Mouse (Mus musculus) urinary bladder, postnatal 36 days (tissue): ENCODE results near the gene Dnajb9.
"Not testable (repeated sequence)": the region's sequence is repeated elsewhere in the genome, so short reads cannot be mapped to it uniquely, and the experiment has no call there.

ENCODE experiments used
- DNase-seq, 2 experiments: peaks; one replicate each; pipeline ENCODE4 v3.0.0; 2022; ENCODE audit warnings: low spot score in 2 of 2, mixed read lengths in 1 of 2

Gene Dnajb9

DNA sequence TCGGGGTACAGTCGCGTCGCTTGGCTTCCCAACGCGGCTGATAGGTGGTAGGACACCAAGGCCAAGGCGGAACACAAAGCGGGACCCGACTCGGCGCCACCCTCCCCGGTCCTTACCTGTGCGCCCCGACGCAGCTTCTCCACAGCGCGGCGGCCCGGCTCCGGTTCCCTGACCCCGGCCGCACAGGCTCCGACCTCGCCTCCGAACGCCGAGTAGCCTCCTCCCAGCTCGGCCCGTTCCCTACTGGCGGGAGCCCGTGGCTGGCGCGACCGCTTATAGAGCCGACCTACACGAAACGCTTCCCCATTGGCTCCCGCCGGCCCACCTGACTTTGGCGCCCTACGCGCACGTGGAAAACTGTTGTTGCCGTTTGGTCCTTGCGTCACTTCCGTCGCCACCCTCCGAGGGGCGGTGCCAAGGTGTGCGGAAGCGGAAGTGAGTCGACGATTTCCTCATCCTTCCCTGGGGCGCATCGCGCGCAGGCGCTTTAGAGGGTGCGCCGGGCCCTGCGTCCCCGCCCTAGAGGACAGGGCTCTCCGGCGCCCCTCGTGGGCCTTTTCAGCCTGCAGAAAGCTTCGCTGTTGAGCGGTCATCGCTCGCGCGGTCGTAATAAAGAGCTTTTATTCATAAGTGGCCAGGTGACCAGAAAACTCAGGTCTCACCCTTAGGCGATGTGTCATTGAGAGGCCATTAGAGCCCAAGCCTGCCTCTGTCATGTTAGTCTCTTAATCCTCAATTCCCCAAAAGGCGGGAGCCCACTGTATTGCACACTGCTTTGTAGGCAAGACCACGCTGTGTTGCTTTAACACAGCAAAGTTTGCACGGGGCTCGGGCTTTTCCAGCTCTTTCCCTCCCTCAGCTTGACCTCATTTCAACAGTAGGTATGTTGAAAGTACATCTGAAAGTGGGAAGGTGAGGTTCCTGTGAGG, at the start of gene Dnajb9:
Dnajb9 (minus strand) TSS at position 503 of the 929 bp plus-strand sequence.
- DNase-seq = peak; percentile 99 to 100

DNA sequence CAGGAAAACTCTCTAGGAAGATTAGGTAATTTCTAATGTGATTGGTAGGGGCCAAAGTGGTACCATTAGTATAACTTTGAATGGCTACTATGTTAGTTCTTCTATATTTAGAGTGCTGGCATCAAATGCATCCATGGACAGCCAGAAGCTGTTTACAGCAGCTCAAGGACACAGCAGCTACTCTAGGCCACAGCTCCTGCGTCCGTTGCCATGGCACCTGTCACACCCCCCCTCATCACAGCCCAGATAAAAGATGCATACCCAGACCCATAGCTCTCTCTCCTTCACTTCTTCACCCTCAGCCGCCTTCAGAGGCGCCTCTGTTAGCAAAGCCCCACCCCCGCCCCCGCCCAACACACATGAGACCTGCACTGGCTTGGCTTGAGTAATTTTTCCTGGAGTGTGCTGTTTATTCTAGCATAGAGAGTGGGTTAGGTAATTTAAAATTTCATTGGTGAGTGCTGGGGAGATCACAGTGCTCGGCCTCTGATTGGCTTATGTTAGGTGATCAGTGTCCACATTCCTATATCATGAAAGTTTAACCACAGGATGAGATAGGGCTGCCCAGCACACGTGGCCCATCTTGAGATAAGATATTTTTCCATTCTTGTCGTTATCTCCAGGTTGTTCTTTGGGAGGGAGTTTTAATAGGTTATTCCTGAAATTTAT, 38.3 kb upstream of the Dnajb9 start:
- DNase-seq = no peak

DNA sequence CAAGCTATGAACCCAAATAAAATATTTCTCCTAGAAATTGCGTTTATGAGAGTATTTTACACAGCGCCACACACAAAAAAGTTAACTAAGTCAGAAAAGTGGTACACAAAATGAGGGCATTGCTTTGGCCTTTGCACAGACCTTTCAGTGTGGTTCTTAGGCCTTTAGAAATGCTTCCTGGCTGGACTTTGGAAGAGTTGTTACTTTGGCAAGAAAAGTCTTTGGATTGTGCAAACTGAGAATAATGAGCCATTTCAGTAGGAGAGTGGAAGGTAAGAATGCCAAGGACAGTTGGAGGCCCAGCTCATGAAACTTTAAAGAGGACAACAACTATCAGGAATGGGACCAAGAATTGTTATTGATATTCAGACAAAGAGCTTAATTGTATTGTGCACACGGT, 35.6 kb upstream of the Dnajb9 start:
- DNase-seq = no peak

DNA sequence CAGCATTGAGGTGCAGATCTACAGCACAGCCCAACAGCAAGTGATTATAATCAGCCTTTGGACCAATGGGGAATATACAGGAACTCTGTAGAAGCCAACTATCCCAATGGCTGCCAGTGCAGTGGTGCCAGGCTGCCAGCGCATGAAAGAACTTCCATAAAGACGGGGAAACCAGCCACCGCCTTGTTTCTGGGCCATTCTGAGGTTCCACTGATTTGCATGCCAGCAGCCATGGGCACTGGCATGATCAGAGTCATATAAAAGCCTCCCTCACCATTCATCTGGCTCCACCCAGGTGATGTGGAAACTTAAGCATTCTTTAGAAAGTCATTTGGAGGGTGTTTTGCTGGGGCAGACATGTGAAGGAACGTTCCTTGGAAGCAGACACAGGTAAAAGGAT, 32.3 kb upstream of the Dnajb9 start:
- no peak for DNase-seq

DNA sequence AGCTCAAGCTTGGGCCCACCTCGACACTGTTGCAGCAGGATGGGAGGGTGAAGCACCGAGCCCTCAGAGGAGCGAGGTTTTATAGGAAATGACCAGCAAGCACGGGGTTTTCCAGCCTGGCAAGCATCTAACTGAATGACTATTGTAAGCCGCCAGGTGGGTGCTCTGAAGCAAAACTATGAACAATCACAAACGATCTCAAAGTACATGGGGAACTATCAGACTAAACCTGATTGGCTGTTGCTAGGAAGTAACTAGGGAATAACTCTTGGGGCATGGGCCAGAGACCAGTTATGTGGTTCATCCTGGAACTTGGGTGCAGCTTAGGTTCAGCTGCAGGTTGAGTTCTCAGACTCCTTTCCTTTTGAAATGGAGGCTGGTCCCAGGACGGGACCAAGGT, 31.0 kb upstream of the Dnajb9 start:
- no peak for DNase-seq

DNA sequence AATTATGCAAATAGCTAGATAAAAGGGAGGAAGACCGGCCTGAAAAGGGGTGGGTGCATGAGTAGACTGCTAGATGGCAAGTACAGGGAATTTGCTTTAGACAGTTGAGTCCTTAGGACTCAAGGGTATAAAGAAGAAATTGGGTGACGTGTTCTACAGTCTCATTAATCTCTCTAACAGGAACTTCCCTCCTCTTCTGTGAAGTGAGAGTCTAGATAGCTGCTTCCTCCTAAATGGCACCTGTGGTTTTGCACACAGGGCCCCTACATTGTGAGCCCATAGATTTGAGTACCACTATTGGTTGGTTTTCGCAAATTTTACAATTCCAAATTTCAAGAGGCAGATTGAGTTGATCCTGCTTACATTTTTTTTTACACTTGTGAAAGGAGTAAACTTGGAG, 14.5 kb upstream of the Dnajb9 start:
- no peak for DNase-seq

DNA sequence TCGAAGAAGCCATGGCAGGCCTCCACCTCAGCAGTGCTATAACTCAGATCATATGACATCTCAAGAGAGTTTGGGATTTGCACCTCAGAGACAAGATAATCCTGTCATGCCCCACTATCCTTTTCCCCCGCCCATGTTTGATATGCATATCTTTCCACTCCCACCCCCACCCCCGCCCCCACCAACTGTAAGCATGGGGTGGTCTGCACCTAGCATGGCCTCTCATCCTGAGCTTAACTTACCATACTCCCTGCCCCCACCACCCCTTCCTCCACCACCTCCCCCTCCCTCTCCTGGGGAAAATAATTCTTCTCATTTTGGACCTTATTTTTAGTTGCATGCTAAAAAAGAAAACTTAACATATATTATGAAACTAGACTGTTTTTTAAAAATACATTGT, 12.9 kb upstream of the Dnajb9 start:
- DNase-seq = no peak

DNA sequence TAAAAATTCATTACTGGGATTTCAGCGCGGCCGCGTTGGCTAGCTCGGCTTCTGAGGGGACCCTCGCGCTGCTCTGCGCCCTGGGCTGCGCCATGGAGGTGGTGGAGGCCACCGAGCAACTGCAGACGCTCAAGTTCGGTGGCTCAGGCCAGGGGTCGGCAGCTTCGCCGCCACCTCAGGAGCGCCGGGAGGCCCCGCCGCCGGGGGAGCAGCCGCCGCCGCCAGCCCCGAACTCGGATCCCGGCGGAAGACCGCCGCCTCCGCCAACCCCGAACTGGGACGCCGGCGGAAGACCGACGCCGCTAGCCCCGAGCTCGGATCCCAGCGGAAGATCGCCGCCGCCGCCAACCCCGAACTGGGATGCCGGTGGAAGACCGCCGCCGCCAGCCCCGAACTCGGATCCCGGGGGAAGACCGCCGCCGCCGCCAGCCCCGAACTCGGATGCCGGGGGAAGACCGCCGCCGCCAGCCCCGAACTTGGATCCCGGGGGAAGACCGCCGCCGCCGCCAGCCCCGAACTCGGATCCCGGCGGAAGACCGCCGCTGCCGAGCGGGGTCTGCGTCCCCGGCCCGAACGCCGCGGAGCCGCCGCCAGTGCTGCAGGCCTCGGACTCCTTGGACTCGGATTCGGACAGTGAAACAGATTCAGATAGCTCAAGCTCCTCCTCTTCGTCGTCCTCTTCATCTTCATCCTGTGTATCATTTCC, 11.7 kb upstream of the Dnajb9 start:
- DNase-seq = peak; percentile 10 to 15

DNA sequence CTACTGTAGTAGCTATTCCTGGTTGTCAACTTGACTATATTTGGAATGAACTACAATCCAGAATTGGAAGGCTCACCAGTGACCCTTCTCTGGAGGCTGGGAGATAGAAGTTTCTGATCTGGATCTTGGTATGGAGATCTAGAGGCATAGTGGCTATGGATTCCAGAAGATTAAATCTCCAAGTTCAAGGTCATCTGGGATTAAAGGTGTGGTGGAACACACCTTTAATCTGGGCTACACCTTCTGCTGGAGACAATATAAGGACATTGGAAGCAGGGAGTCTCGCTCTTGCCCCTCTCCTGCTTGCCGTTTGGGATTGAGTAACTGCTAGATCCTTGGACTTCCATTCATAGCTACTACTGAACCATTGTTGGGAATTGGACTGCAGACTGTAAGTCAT, 10.9 kb upstream of the Dnajb9 start, which contains the start of gene Pnpla8:
Pnpla8 (plus strand) TSS at position 301 of the 400 bp plus-strand sequence.
- DNase-seq = not testable (repeated sequence)

DNA sequence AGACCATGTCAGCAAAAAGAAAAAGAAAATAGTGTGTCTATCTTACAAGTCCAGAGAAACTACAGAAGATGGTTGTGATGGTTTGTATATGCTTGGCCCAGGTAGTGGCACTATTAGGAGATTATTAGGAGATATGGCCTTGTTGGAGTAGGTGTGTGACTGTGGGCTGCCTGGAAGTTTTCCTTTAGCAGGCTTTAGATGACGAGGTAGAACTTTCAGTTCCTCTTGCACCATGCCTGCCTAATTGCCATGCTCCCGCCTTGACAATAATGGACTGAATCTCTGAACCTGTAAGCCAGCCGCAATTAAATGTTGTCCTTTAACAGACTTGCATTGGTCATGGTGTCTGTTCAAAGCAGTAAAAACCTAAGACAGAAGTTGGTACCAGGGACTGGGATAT, 1.4 kb upstream of the Dnajb9 start:
- no peak for DNase-seq

DNA sequence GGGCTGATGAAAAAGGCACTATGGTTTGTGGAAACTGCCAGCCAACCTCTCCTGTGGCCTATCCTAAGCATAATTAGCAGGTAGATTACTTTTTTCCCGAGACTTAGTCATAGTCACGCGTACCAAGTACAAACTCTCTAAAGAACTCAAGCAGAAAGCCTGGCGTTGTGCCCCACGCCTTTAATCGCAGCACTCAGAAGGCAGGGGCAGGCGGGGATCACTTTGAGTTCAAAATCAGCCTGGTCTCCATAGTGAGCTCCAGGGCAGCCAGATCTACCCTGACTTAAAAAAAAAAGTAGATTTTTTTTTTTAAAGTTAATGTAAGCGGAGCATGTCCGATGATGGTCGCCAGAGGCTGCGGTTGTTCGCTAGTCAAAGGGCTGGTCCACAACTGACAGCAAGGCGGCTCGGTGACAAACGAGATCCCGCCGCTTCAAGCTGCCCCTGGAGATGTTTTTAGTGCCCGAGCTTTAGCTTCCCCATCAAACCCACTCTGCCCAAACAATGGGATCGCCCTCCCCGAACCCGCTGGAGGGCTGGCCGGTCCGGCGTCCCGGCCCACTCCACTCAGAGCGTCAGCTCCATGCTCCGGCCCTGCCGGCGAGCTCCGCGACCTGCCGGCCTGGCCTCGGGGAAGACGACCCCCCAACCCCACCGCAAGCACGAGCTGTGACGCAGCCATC, 844 bp downstream of the Dnajb9 start:
- peak in 1 of 2 experiments; percentile 42 for DNase-seq

DNA sequence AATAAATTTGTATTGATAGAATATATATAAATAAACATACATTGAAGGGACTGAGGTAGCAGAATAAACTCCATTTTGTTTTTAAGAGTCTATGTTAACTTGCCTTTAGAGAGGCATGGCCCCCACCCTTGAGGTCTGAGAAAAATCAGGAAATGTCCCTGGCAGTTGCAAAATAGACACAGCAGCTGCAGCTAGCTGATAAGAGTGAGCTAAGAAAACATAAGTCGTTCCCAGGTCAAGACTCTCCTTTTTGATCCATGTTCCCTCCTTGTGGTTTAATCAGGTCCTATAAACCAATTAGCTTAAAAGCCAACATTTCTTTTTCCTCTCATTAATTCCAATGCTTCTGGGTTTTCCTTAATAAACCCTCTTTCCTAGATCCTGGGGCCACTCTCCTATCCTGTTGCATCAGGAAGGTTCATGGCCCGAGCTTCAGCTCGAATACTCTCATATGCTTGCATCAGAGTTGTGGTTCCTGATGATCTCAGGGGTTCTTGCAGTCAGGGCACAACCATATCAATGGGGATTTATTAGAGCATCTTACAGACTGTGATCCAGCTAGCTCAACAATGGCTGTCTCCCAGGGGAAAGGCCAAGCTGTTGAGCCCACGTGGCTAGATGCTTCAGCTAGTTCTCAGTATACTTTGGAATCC, 12.1 kb downstream of the Dnajb9 start:
- no peak for DNase-seq

DNA sequence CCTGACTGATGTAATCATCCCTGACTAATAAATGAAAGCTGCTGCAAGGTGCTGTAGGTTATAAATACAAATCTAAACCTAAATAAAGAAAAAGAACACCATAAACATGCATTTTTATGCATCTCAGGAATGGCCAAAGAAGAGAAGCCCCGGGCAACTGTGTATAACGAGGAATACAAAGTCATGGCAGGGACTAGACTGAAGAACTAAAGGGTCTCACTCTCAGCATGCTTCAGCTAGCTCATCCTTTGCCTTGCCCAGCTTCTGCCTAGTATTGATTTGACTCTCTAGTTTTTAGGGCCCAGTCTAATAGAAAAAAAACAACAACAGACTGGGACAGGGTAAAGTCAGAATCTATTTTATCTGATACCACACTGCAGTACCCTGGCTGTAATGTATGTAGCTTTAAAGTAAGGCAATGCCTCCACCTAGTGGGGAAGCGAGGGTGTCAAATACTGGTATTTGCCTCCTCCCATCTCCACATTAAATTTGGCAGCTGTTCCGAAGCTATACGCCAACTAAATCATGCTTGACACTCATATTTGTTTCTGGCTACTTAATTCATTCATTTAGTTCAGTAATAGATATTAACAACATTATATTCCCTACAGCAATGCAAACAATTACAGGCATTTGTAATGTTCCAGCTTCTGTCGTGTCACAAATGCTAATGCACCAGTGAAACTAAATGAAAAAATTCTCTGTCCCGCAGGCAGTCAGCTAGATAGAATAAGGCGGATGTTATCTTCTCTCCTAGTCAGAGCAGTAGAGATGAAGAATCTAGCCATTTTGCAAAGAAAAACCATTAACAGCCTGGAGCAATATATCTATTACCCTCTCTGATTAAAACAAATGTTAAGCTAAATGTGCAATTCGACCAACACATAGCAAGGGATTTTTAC, 28.8 kb downstream of the Dnajb9 start:
- DNase-seq = peak in 1 of 2 experiments; percentile 4

DNA sequence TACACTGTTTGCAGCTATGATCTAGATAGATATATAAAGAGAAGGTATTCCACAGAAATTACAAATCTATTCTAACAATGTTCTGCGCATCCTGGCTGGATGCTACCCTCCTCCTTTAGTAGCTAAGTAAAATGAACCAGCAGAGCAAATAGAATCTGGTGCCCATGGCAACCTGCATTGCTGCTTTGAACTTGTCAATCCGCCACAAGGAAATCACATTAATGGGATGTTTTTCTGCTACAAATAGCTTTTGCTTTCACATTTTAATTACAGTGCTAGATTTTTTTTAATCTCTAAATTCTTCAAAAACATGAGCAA, 33.1 kb downstream of the Dnajb9 start:
- DNase-seq = no peak

DNA sequence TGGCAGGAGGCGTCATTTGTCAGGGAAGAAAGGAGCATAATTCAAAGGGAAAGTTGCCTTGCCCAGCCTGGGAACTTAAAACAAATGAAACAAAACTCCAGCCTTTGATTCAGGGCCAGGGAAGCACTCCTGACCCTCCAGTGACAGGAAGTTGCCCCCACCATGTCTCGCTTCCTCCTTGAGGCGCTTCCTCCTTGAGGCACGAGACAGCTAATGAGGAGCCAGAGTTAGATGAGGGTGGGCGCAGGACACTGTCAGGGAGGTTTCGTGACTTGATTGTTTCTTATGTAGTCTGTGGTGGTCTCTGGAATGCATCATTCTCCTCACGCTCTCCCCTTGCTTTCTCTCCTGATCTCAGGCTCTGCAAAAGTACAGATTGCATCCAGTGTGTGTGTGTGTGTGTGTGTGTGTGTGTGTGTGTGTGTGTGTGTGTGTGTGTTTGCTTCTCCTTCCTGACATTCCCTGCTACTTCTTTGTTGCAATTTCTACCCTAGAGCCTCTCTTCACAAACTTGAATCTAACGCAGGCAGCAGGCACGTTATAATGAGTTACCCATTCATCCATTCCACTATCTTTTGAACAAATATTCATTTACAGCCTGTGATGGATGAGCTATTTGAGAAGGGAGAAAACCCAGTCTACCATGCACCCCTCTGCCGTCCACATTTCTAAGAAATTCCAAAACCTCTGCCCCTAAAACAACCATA, 33.6 kb downstream of the Dnajb9 start:
- no peak for DNase-seq

DNA sequence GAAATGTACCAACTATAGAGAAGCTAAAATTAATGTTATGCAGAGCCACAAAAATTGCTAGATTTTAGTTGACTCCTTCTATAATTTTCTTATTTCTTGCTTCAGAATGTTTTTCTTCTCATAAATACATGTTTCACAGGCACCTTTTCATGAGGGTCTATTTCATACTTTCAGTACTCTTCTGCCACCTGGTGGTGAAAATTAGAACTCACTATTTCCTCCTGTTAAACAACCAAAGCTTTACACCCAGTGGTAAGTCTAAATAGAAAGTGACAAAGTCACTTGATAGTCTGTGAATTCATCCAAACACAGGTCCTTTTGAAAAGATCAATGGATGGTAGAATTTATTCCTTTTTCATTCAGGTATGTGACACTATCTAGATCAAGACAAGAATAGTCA, 43.2 kb downstream of the Dnajb9 start:
- DNase-seq = peak in 1 of 2 experiments; percentile 3

DNA sequence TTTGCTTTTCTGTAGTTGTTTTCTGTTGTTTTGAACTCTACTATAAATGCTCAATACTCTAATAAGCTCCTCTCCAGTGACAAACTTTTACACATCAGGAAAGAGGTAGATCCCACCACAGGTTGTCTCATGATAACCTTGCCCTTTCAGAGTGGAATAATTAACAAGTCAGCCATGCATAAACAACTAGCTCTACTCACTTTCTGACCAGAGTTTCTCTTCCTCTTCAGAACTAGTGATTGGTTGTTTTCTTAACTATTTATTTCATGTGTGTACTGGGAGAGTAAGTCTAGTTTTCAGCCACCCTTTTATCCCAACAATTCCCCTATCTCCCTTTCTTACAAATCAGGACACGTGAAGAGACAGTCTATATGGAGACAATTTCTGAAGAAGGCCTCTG, 50.8 kb downstream of the Dnajb9 start:
- DNase-seq = no peak
